Mouse (Mus musculus): Measurements from ENCODE around the gene Rps15. TPM values are rescaled to one million over a fixed set of nuclear protein-coding genes. Genes with fewer than 3 reads are reported as not detected.
"Not testable (repeated sequence)": the region's sequence is repeated elsewhere in the genome, so short reads cannot be mapped to it uniquely, and the experiment has no call there.

Rps15 gene
- 100 to 1,000 TPM; 952 to 954 TPM for total RNA-seq (2021)
- long read RNA-seq, experiment 1, transcript Rps15-202 (4 exons, 500 nt) = major isoform, 114 of 136 reads
- long read RNA-seq, experiment 1, partial matches to known transcripts = 6 of 136 reads
- long read RNA-seq, experiment 1, other reads (novel, unspliced or antisense) = 12 of 136 reads
- long read RNA-seq, experiment 2, transcript Rps15-202 (4 exons, 500 nt) = major isoform, 58 of 78 reads
- long read RNA-seq, experiment 2, partial matches to known transcripts = 13 of 78 reads
- long read RNA-seq, experiment 2, other reads (novel, unspliced or antisense) = 3 of 78 reads

GRCm38 (mm10) chr10:80292251-80293146 lies at the start of gene Rps15:
Gene Rps15 (plus strand): TSS chr10:80292453.
- DNase-seq = peak; percentile 95

GRCm38 (mm10) chr10:80242607-80243006 lies 49.6 kb upstream of the Rps15 start:
- no peak for DNase-seq

- no peak for DNase-seq
Measured at GRCm38 (mm10) chr10:80244791-80245399, 47.4 kb upstream of the Rps15 start.

GRCm38 (mm10) chr10:80245600-80245999 lies 46.7 kb upstream of the Rps15 start:
- peak; percentile 79 for DNase-seq

- no peak for DNase-seq
Measured at GRCm38 (mm10) chr10:80247849-80248248, 44.4 kb upstream of the Rps15 start.

GRCm38 (mm10) chr10:80248437-80248836 lies 43.8 kb upstream of the Rps15 start:
- DNase-seq = not testable (repeated sequence)

GRCm38 (mm10) chr10:80248971-80249640 lies 43.1 kb upstream of the Rps15 start, which contains the start of gene Ndufs7:
Gene Ndufs7 (plus strand): TSS chr10:80249121.
- DNase-seq = peak; percentile 89

- DNase-seq = no peak
Measured at GRCm38 (mm10) chr10:80250059-80250458, 42.2 kb upstream of the Rps15 start.

- no peak for DNase-seq
Measured at GRCm38 (mm10) chr10:80250573-80250972, 41.7 kb upstream of the Rps15 start.

- DNase-seq = no peak
Measured at GRCm38 (mm10) chr10:80252011-80252410, 40.2 kb upstream of the Rps15 start.

- no peak for DNase-seq
Measured at GRCm38 (mm10) chr10:80252493-80253274, 39.6 kb upstream of the Rps15 start.

GRCm38 (mm10) chr10:80253551-80253950 lies 38.7 kb upstream of the Rps15 start:
- no peak for DNase-seq

GRCm38 (mm10) chr10:80254331-80255297 lies 37.6 kb upstream of the Rps15 start:
- DNase-seq = no peak

GRCm38 (mm10) chr10:80255881-80256535 lies 36.2 kb upstream of the Rps15 start:
- peak; percentile 56 for DNase-seq

GRCm38 (mm10) chr10:80257936-80258335 lies 34.3 kb upstream of the Rps15 start:
- no peak for DNase-seq

- no peak for DNase-seq
Measured at GRCm38 (mm10) chr10:80258752-80259462, 33.3 kb upstream of the Rps15 start.

GRCm38 (mm10) chr10:80259463-80259805 lies 32.8 kb upstream of the Rps15 start:
- DNase-seq = no peak

GRCm38 (mm10) chr10:80259861-80260641 lies 32.2 kb upstream of the Rps15 start:
- DNase-seq = peak; percentile 81
